Comparison of ENCODE assay signal across 11 mouse cellular contexts in genomic region chr1:153045368-153045767, GRCm38 (mm10).
DNase-seq lines count a peak whose midpoint lies in the region; ATAC-seq and TF ChIP-seq lines count a peak whose summit lies in the region.
"Had no signal": no experiment of that assay in that cellular context is flagged by ENCODE, and none has a peak within 500 bp of the region (broad histone marks: within the 10 kb centered on the region; RNA-seq: fewer than 3 reads in every experiment).

No protein-coding gene starts in this region.

- peak; percentile 75 for DNase-seq in hindbrain, postnatal 0 days (ENCODE audit: low spot score)
- peak; percentile 22 for DNase-seq in 3134 (ENCODE audit: extremely low read depth, insufficient read length, low spot score)
- peak; percentile 87 for DNase-seq in adipocyte (ENCODE audit: low spot score)
- peak; percentile 81 for DNase-seq in cerebellum, postnatal 10 days
- no peak for DNase-seq in adrenal gland, adult (ENCODE audit: inconsistent age in 2 of 2, low spot score in 1 of 2)
- DNase-seq: lung, postnatal 36 days had no signal

- no peak for TF ChIP-seq CTCF in hindbrain, postnatal 0 days (IDR thresholded peaks at IDR 0.05; ENCODE audit: low read depth)

- peaks cover 27% of the 10 kb centered on the region for H3K4me1 ChIP-seq in hindbrain, postnatal 0 days (ENCODE audit: insufficient read depth, low read length)
- peaks cover 51% of the 10 kb centered on the region for H3K4me1 ChIP-seq in hindbrain, embryonic 13.5 days (replicated peaks)

- ATAC-seq in hindbrain, postnatal 0 days = no peak
- no peak for ATAC-seq in hindbrain, embryonic 13.5 days (ENCODE audit: low FRiP score)
- ATAC-seq in inflammation-experienced regulatory T-cells, adult 6 months = no peak
- ATAC-seq: midbrain, embryonic 13.5 days had no signal

- no peaks in the 10 kb centered on the region for H3K27me3 ChIP-seq in hindbrain, postnatal 0 days (ENCODE audit: insufficient read depth, low read length)
- H3K27me3 ChIP-seq in hindbrain, embryonic 13.5 days = peaks cover 42% of the 10 kb centered on the region
- H3K27me3 ChIP-seq: stomach, embryonic 15.5 days had no signal

- no peak overlapping the region for H3K4me2 ChIP-seq in hindbrain, postnatal 0 days (ENCODE audit: low read depth, low read length)
- no peak overlapping the region for H3K4me2 ChIP-seq in hindbrain, embryonic 13.5 days
- H3K4me2 ChIP-seq: liver, embryonic 11.5 days; midbrain, embryonic 13.5 days; stomach, embryonic 15.5 days had no signal

- H3K4me3 ChIP-seq in hindbrain, postnatal 0 days (ENCODE audit: low read length) = no peak overlapping the region
- no peak overlapping the region for H3K4me3 ChIP-seq in hindbrain, embryonic 13.5 days
- H3K4me3 ChIP-seq: midbrain, embryonic 13.5 days; stomach, embryonic 15.5 days had no signal

- no peak overlapping the region for H3K9ac ChIP-seq in hindbrain, postnatal 0 days (replicated peaks; ENCODE audit: low read length)
- H3K9ac ChIP-seq in hindbrain, embryonic 13.5 days = no peak overlapping the region
- H3K9ac ChIP-seq: midbrain, embryonic 13.5 days; stomach, embryonic 15.5 days had no signal

- 47% methylated on average over 11 of the region's 11 CpGs for WGBS in hindbrain, postnatal 0 days
- WGBS in hindbrain, embryonic 13.5 days = 68% methylated on average over 11 of the region's 11 CpGs

- H3K9me3 ChIP-seq in hindbrain, postnatal 0 days (ENCODE audit: low read length) = no peaks in the 10 kb centered on the region
- H3K9me3 ChIP-seq in hindbrain, embryonic 13.5 days = no peaks in the 10 kb centered on the region
- H3K9me3 ChIP-seq: midbrain, embryonic 13.5 days; stomach, embryonic 15.5 days had no signal

- H3K36me3 ChIP-seq in hindbrain, postnatal 0 days (ENCODE audit: insufficient read depth, low read length) = no peaks in the 10 kb centered on the region
- H3K36me3 ChIP-seq in hindbrain, embryonic 13.5 days = no peaks in the 10 kb centered on the region
- H3K36me3 ChIP-seq: midbrain, embryonic 13.5 days; stomach, embryonic 15.5 days had no signal

- no peak overlapping the region for H3K27ac ChIP-seq in hindbrain, postnatal 0 days
- H3K27ac ChIP-seq in hindbrain, embryonic 13.5 days = no peak overlapping the region
- H3K27ac ChIP-seq: midbrain, embryonic 13.5 days; stomach, embryonic 15.5 days had no signal

Comparison
In these comparisons a context has a peak if more than half of its experiments do, and no peak if none do; other contexts are left out.
1. DNase-seq: peak in hindbrain, postnatal 0 days (single experiment), 3134 (single experiment), adipocyte (single experiment) and cerebellum, postnatal 10 days (2 of 2); none in adrenal gland, adult (0 of 2).